Mouse (Mus musculus): Measurements from ENCODE around the gene Dop1b.
A peak's percentile ranks its signal among the peaks of the same experiment; 100 is the strongest.

Gene Dop1b

GRCm38 (mm10) chr16:93829526-93829925, 117.8 kb downstream of the Dop1b start:
- no peak for DNase-seq (ENCODE audit: low spot score in 2 of 2)

GRCm38 (mm10) chr16:93830071-93830470, 118.4 kb downstream of the Dop1b start:
- no peak for DNase-seq (ENCODE audit: low spot score in 2 of 2)

- peak in 1 of 2 experiments; percentile 55 for DNase-seq (ENCODE audit: low spot score in 2 of 2)
These were observed 119.2 kb downstream of the Dop1b start for GRCm38 (mm10) chr16:93830916-93831315.

- DNase-seq (ENCODE audit: low spot score in 2 of 2): peak; percentile 100
These were observed 120.1 kb downstream of the Dop1b start, which contains the start of gene Morc3 for GRCm38 (mm10) chr16:93831627-93832395. Morc3 (plus strand) TSS chr16:93832121.

- DNase-seq (ENCODE audit: low spot score in 2 of 2): peak; percentile 71 to 75
These were observed 121.0 kb downstream of the Dop1b start for GRCm38 (mm10) chr16:93832451-93833276.

- DNase-seq (ENCODE audit: low spot score in 2 of 2): peak in 1 of 2 experiments; percentile 11
These were observed 121.8 kb downstream of the Dop1b start for GRCm38 (mm10) chr16:93833551-93833950.

- no peak for DNase-seq (ENCODE audit: low spot score in 2 of 2)
These were observed 122.4 kb downstream of the Dop1b start for GRCm38 (mm10) chr16:93834076-93834475.

- no peak for DNase-seq (ENCODE audit: low spot score in 2 of 2)
These were observed 127.3 kb downstream of the Dop1b start for GRCm38 (mm10) chr16:93839049-93839448.

GRCm38 (mm10) chr16:93850527-93850926, 138.8 kb downstream of the Dop1b start:
- no peak for DNase-seq (ENCODE audit: low spot score in 2 of 2)

- DNase-seq (ENCODE audit: low spot score in 2 of 2): no peak
These were observed 148.3 kb downstream of the Dop1b start for GRCm38 (mm10) chr16:93859967-93860366.

All from spleen, postnatal 10 days (tissue).